Mouse (Mus musculus) olfactory bulb, adult 2 months (tissue): ENCODE measurements at regions not wholly inside any gene's neighbourhood (a gene's known extent, or its start where the extent isn't known, plus 50 kb on each side); places are given as distances from the start of the nearest gene placed in this dataset.

Experiments
- CTCF ChIP-seq: fragments of 200-500 bp; IDR thresholded peaks from 2 replicates; pipeline ENCODE4 v1.5.1; 2012; ENCODE audit warnings: low read depth, mild to moderate bottlenecking, low read length, moderate library complexity; ENCODE audit not compliant: insufficient read depth
- POLR2A ChIP-seq: fragments of 200-500 bp; IDR thresholded peaks from 2 replicates; pipeline ENCODE4 v1.6.1; 2012; ENCODE audit warnings: mild to moderate bottlenecking, low read depth, low read length, moderate library complexity; ENCODE audit not compliant: insufficient read depth

GRCm38 (mm10) chr8:8869338-8869737, 179.0 kb upstream of the Arglu1 start:
- TF ChIP-seq POLR2A (no peak), CTCF (no peak)
